Mouse (Mus musculus) kidney, adult 2 months (tissue): Measurements from ENCODE around the gene Usp17lc. TPM values are rescaled to one million over a fixed set of nuclear protein-coding genes. Genes with fewer than 3 reads are reported as not detected.
"Not testable (repeated sequence)": the region's sequence is repeated elsewhere in the genome, so short reads cannot be mapped to it uniquely, and the experiment has no call there.

Source experiments
- DNase-seq: peaks from one replicate; pipeline ENCODE4 v3.0.0; 2021
- H3K27ac ChIP-seq: fragments of 200-500 bp; 2 replicates; pipeline ENCODE4 v1.5.1; 2012; ENCODE audit warnings: low read depth, low read length, control low read depth, inconsistent platforms; ENCODE audit not compliant: insufficient read depth
- H3K27me3 ChIP-seq: fragments of 200-500 bp; replicated peaks from 2 replicates; pipeline ENCODE4 v1.6.1; 2012; ENCODE audit warnings: mild to moderate bottlenecking, moderate library complexity, low read length, inconsistent platforms; ENCODE audit not compliant: control insufficient read depth, insufficient read depth
- H3K36me3 ChIP-seq: fragments of 200-500 bp; 2 replicates; pipeline ENCODE4 v1.6.1; 2012; ENCODE audit warnings: mild to moderate bottlenecking, moderate library complexity, low read length, inconsistent platforms; ENCODE audit not compliant: control insufficient read depth, insufficient read depth
- H3K4me1 ChIP-seq: fragments of 200-500 bp; 2 replicates; pipeline ENCODE4 v1.6.1; 2011; ENCODE audit warnings: low read length; ENCODE audit not compliant: control insufficient read depth, insufficient read depth
- H3K4me3 ChIP-seq: fragments of 200-500 bp; 2 replicates; pipeline ENCODE4 v1.5.1; 2011; ENCODE audit warnings: mild to moderate bottlenecking, low read depth, low read length, control low read depth; ENCODE audit not compliant: insufficient read depth
- CTCF ChIP-seq: fragments of 200-500 bp; conservative IDR thresholded peaks from 2 replicates; pipeline ENCODE4 v1.5.1; 2011; ENCODE audit warnings: low read depth, mild to moderate bottlenecking, control low read depth, low read length, moderate library complexity, mixed read lengths; ENCODE audit not compliant: insufficient read depth, insufficient read length
- POLR2A ChIP-seq: fragments of 200-500 bp; IDR thresholded peaks from one replicate; pipeline ENCODE4 v1.6.1; 2011; ENCODE audit warnings: low read depth, low read length, control low read depth
- WGBS: fragments of 180-500 bp; shearing (Covaris S2); methylation state at CpG from one replicate; pipeline ENCODE4 v1.1.7; 2018; 5-methylcytosine and 5-hydroxymethylcytosine counted together
- polyA plus RNA-seq: library from polyadenylated mRNA; depleted of rRNA; stranded (reverse); fragments of >200 nt; gene quantifications from 2 replicates; pipeline ENCODE4 v1.2.3, GENCODE M21; 2012; rRNA removed

Gene Usp17lc
- not detected in 2 replicates for polyA plus RNA-seq

GRCm38 (mm10) chr7:103414772-103415171 lies at the start of gene Usp17lc:
Gene Usp17lc, plus strand, starts transcription at chr7:103415072.
- not testable (repeated sequence) for H3K4me3 ChIP-seq, H3K27ac ChIP-seq, H3K27me3 ChIP-seq, H3K4me1 ChIP-seq, H3K36me3 ChIP-seq, DNase-seq
- 43% methylated on average over 1 of the region's 1 CpGs for WGBS

GRCm38 (mm10) chr7:103386077-103386476 lies 28.8 kb upstream of the Usp17lc start, which contains the start of gene Olfr603:
Gene Olfr603, minus strand, starts transcription at chr7:103386177.
- H3K27ac ChIP-seq, result no peak within 1 kb of the TSS
- DNase-seq, result no peak
- H3K36me3 ChIP-seq, result no peaks in the 10 kb centered on the region
- no peak within 1 kb of the TSS for H3K4me3 ChIP-seq
- H3K27me3 ChIP-seq, result no peaks in the 10 kb centered on the region
- TF ChIP-seq POLR2A (no peak), CTCF (no peak)
- H3K4me1 ChIP-seq, result no peaks in the 10 kb centered on the region

- no peak for TF ChIP-seq CTCF
- TF ChIP-seq POLR2A, result no peak
- Histone ChIP-seq H3K4me1 (no peaks in the 10 kb centered on the region), H3K4me3 (no peak overlapping the region), H3K27ac (no peak overlapping the region), H3K36me3 (no peaks in the 10 kb centered on the region), H3K27me3 (no peaks in the 10 kb centered on the region)
- DNase-seq, result no peak
These were observed 17.1 kb upstream of the Usp17lc start for GRCm38 (mm10) chr7:103397758-103398157.

GRCm38 (mm10) chr7:103398981-103399380 lies 15.9 kb upstream of the Usp17lc start:
- H3K27me3 ChIP-seq, result no peaks in the 10 kb centered on the region
- no peaks in the 10 kb centered on the region for H3K36me3 ChIP-seq
- 5% methylated on average over 1 of the region's 1 CpGs for whole genome bisulfite sequencing
- no peaks in the 10 kb centered on the region for H3K4me1 ChIP-seq
- no peak overlapping the region for H3K27ac ChIP-seq
- DNase-seq, result no peak
- no peak overlapping the region for H3K4me3 ChIP-seq
- TF ChIP-seq CTCF, result no peak
- no peak for TF ChIP-seq POLR2A

- WGBS, result 69% methylated on average over 3 of the region's 3 CpGs
- H3K27ac ChIP-seq, H3K27me3 ChIP-seq, H3K4me1 ChIP-seq, H3K4me3 ChIP-seq, H3K36me3 ChIP-seq, DNase-seq: not testable (repeated sequence)
These were observed 8.3 kb upstream of the Usp17lc start for GRCm38 (mm10) chr7:103406521-103407055.

GRCm38 (mm10) chr7:103445339-103445738 lies 30.5 kb downstream of the Usp17lc start, which contains the start of gene Olfr605:
Gene Olfr605, minus strand, starts transcription at chr7:103445439.
- Histone ChIP-seq H3K27ac (no peak within 1 kb of the TSS), H3K4me3 (no peak within 1 kb of the TSS), H3K4me1 (no peaks in the 10 kb centered on the region), H3K27me3 (no peaks in the 10 kb centered on the region), H3K36me3 (no peaks in the 10 kb centered on the region)
- 76% methylated on average over 1 of the region's 1 CpGs for WGBS
- TF ChIP-seq POLR2A (no peak), CTCF (no peak)
- no peak for DNase-seq

- WGBS, result 91% methylated on average over 2 of the region's 2 CpGs
- DNase-seq, result no peak
- H3K27ac ChIP-seq, result no peak within 1 kb of the TSS
- no peak within 1 kb of the TSS for H3K4me3 ChIP-seq
- TF ChIP-seq POLR2A (no peak), CTCF (no peak)
- H3K27me3 ChIP-seq, result no peaks in the 10 kb centered on the region
- no peaks in the 10 kb centered on the region for H3K4me1 ChIP-seq
- no peaks in the 10 kb centered on the region for H3K36me3 ChIP-seq
These were observed 33.9 kb downstream of the Usp17lc start, which contains the start of gene Olfr606 for GRCm38 (mm10) chr7:103448746-103449145. Gene Olfr606, plus strand, starts transcription at chr7:103449046.

- Histone ChIP-seq H3K36me3 (no peaks in the 10 kb centered on the region), H3K27ac (no peak overlapping the region), H3K27me3 (no peaks in the 10 kb centered on the region), H3K4me1 (no peaks in the 10 kb centered on the region), H3K4me3 (no peak overlapping the region)
- DNase-seq, result no peak
- 91% methylated on average over 5 of the region's 5 CpGs for WGBS
- TF ChIP-seq CTCF (no peak), POLR2A (no peak)
These were observed 45.7 kb downstream of the Usp17lc start for GRCm38 (mm10) chr7:103460590-103460989.

Other genes with a start within 250 kb of the Usp17lc start
- gene Olfr591, start 236.7 kb upstream of the Usp17lc start, polyA plus RNA-seq, result not detected in 2 replicates
- not detected in 2 replicates for gene Olfr592, start 230.3 kb upstream of the Usp17lc start, polyA plus RNA-seq
- not detected in 2 replicates for gene Olfr593, start 203.2 kb upstream of the Usp17lc start, polyA plus RNA-seq
- gene Olfr594, start 198.1 kb upstream of the Usp17lc start, polyA plus RNA-seq, result not detected in 2 replicates
- not detected in 2 replicates for gene Usp17ld, start 162.6 kb upstream of the Usp17lc start, polyA plus RNA-seq
- gene Olfr596, start 109.4 kb upstream of the Usp17lc start, polyA plus RNA-seq, result not detected in 2 replicates
- not detected in 2 replicates for gene Olfr597, start 98.8 kb upstream of the Usp17lc start, polyA plus RNA-seq
- not detected in 2 replicates for gene Olfr598, start 91.5 kb upstream of the Usp17lc start, polyA plus RNA-seq
- gene Olfr599, start 79.2 kb upstream of the Usp17lc start, polyA plus RNA-seq, result not detected in 2 replicates
- not detected in 2 replicates for gene Olfr600, start 65.4 kb upstream of the Usp17lc start, polyA plus RNA-seq
- gene Olfr601, start 52.4 kb upstream of the Usp17lc start, polyA plus RNA-seq, result not detected in 2 replicates
- gene Olfr603, start 28.9 kb upstream of the Usp17lc start, polyA plus RNA-seq, result not detected in 2 replicates
- gene Olfr605, start 30.4 kb downstream of the Usp17lc start, polyA plus RNA-seq, result not detected in 2 replicates
- gene Olfr606, start 34.0 kb downstream of the Usp17lc start, polyA plus RNA-seq, result not detected in 2 replicates
- not detected in 2 replicates for gene Olfr607, start 49.1 kb downstream of the Usp17lc start, polyA plus RNA-seq
- gene Olfr608, start 54.8 kb downstream of the Usp17lc start, polyA plus RNA-seq, result not detected in 2 replicates
- not detected in 2 replicates for gene Olfr609, start 83.0 kb downstream of the Usp17lc start, polyA plus RNA-seq
- not detected in 2 replicates for gene Olfr610, start 97.0 kb downstream of the Usp17lc start, polyA plus RNA-seq
- not detected in 2 replicates for gene Olfr611, start 105.8 kb downstream of the Usp17lc start, polyA plus RNA-seq
- not detected in 2 replicates for gene Olfr612, start 127.6 kb downstream of the Usp17lc start, polyA plus RNA-seq
- not detected in 2 replicates for gene Olfr613, start 133.0 kb downstream of the Usp17lc start, polyA plus RNA-seq
- gene Olfr615, start 141.0 kb downstream of the Usp17lc start, polyA plus RNA-seq, result not detected in 2 replicates
- gene Olfr616, start 154.1 kb downstream of the Usp17lc start, polyA plus RNA-seq, result not detected in 2 replicates
- gene Olfr617, start 158.0 kb downstream of the Usp17lc start, polyA plus RNA-seq, result not detected in 2 replicates
- gene Olfr618, start 175.0 kb downstream of the Usp17lc start, polyA plus RNA-seq, result not detected in 2 replicates
- gene Olfr619, start 185.5 kb downstream of the Usp17lc start, polyA plus RNA-seq, result not detected in 2 replicates
- not detected in 2 replicates for gene Olfr620, start 197.5 kb downstream of the Usp17lc start, polyA plus RNA-seq
- gene Olfr622, start 227.6 kb downstream of the Usp17lc start, polyA plus RNA-seq, result not detected in 2 replicates
- not detected in 2 replicates for gene Olfr623, start 248.6 kb downstream of the Usp17lc start, polyA plus RNA-seq